Mouse (Mus musculus) limb, embryonic 14.5 days (tissue): Measurements from ENCODE around the gene Flnb. TPM values are rescaled to one million over a fixed set of nuclear protein-coding genes. Genes with fewer than 3 reads are reported as not detected.

Source experiments
- ATAC-seq: fragments of 200-750 bp; cut with Nextera tagmentation; 2 replicates; pipeline ENCODE4 v1.8.0; 2017; ENCODE audit warnings: low read depth, moderate number of reproducible peaks, moderate TSS enrichment; ENCODE audit not compliant: low FRiP score
- DNase-seq: peaks from one replicate; pipeline ENCODE4 v3.0.0-alpha.2; 2015; ENCODE audit warnings: low spot score
- H3K27ac ChIP-seq: fragments of 300-500 bp; sonication (generic); replicated peaks from 2 replicates; pipeline ENCODE4 v1.5.1; 2014; ENCODE audit warnings: low read depth, mild to moderate bottlenecking, low read length, moderate library complexity, mixed read lengths
- H3K27me3 ChIP-seq: fragments of 300-500 bp; sonication (generic); 2 replicates; pipeline ENCODE4 v1.6.1; 2014; ENCODE audit warnings: low read length, mixed read lengths; ENCODE audit not compliant: control insufficient read depth, insufficient read depth
- H3K36me3 ChIP-seq: fragments of 300-500 bp; sonication (generic); 2 replicates; pipeline ENCODE4 v1.6.1; 2014; ENCODE audit warnings: mild to moderate bottlenecking, low read length, moderate library complexity, mixed read lengths; ENCODE audit not compliant: control insufficient read depth, insufficient read depth
- H3K4me1 ChIP-seq: fragments of 300-500 bp; sonication (generic); 2 replicates; pipeline ENCODE4 v1.6.1; 2014; ENCODE audit warnings: antibody characterized with exemption, low read length, mixed read lengths; ENCODE audit not compliant: control insufficient read depth, insufficient read depth
- H3K4me2 ChIP-seq: fragments of 300-500 bp; sonication (generic); replicated peaks from 2 replicates; pipeline ENCODE4 v1.6.1; 2014; ENCODE audit warnings: low read depth, mild to moderate bottlenecking, low read length, moderate library complexity; ENCODE audit not compliant: severe bottlenecking
- H3K4me3 ChIP-seq: fragments of 300-500 bp; sonication (generic); replicated peaks from 2 replicates; pipeline ENCODE4 v1.5.1; 2014; ENCODE audit warnings: low read length
- H3K9ac ChIP-seq: fragments of 300-500 bp; sonication (generic); 2 replicates; pipeline ENCODE4 v1.6.1; 2014; ENCODE audit warnings: mild to moderate bottlenecking, low read depth, low read length, moderate library complexity; ENCODE audit not compliant: severe bottlenecking
- H3K9me3 ChIP-seq: fragments of 300-500 bp; sonication (generic); 2 replicates; pipeline ENCODE4 v1.6.1; 2016; ENCODE audit warnings: low read length; ENCODE audit not compliant: control insufficient read depth
- POLR2A ChIP-seq: fragments of 200-500 bp; IDR thresholded peaks from 2 replicates; pipeline ENCODE4 v1.8.0; 2012; ENCODE audit warnings: inconsistent platforms, mild to moderate bottlenecking, moderate library complexity, borderline replicate concordance; ENCODE audit not compliant: insufficient read depth, insufficient read length; ENCODE audit errors: extremely low read depth
- WGBS: fragments of 180-500 bp; shearing (Covaris S2); extraction: QIAGEN DNeasy Blood & Tissue Kit; methylation state at CpG from one replicate; pipeline ENCODE4 v1.1.7; 2014; 5-methylcytosine and 5-hydroxymethylcytosine counted together
- polyA plus RNA-seq, 2 experiments: library from polyadenylated mRNA; depleted of rRNA in 1 of 2; stranded (reverse) in 1 of 2; unstranded in 1 of 2; fragments of >200 nt; fragmentation: Nextera tagmentation in 1 of 2; extraction: Ambion mirVana in 1 of 2; gene quantifications; 2 replicates each; pipeline versions ENCODE4 v1.2.1 to v1.2.3; 2012 to 2014

Gene Flnb
- polyA plus RNA-seq, 2 experiments = 39.4 to 58.7 TPM

GRCm38 (mm10) chr14:7881533-7881932 lies 63.8 kb downstream of the Flnb start:
- H3K36me3 ChIP-seq = peaks cover 67% of the 10 kb centered on the region
- WGBS = 92% methylated on average over 11 of the region's 11 CpGs
- H3K4me2 ChIP-seq = no peak overlapping the region
- no peak for TF ChIP-seq POLR2A
- no peak overlapping the region for H3K9ac ChIP-seq
- H3K9me3 ChIP-seq = no peaks in the 10 kb centered on the region
- H3K4me3 ChIP-seq = no peak overlapping the region
- DNase-seq = no peak
- no peak for ATAC-seq
- no peak overlapping the region for H3K27ac ChIP-seq
- H3K27me3 ChIP-seq = no peaks in the 10 kb centered on the region
- 0 out of 2 replicates have a peak, but pooled peaks cover 3% of the 10 kb centered on the region for H3K4me1 ChIP-seq

DNA sequence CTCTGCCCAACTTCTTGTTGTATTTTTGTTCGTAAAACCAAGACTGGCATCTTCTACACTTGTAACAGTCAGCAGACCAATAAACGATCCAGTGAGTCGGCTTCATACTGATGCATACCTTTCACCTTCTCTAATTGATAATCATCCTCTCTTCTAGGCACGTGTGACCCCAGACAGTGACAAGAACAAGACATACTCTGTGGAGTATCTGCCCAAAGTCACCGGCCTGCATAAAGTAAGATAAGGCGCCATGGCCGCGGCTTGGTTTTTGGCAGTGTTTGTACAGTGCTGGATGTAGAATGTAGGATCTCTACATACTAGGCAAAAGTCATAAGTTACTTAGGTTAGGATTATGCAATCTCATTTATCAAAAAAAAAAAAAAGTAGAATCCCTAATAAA lies 64.3 kb downstream of the Flnb start:
- no peak for ATAC-seq
- Histone ChIP-seq H3K27me3 (no peaks in the 10 kb centered on the region), H3K9me3 (no peaks in the 10 kb centered on the region), H3K4me3 (no peak overlapping the region), H3K27ac (no peak overlapping the region), H3K4me1 (peaks cover 4% of the 10 kb centered on the region), H3K36me3 (peaks cover 72% of the 10 kb centered on the region), H3K9ac (no peak overlapping the region), H3K4me2 (no peak overlapping the region)
- WGBS = 88% methylated on average over 8 of the region's 8 CpGs
- TF ChIP-seq POLR2A = no peak
- no peak for DNase-seq

- no peaks in the 10 kb centered on the region for H3K9me3 ChIP-seq
- peaks cover 74% of the 10 kb centered on the region for H3K36me3 ChIP-seq
- WGBS = 92% methylated on average over 1 of the region's 1 CpGs
These were observed 66.4 kb downstream of the Flnb start for GRCm38 (mm10) chr14:7884158-7884557.

GRCm38 (mm10) chr14:7884841-7885240 lies 67.1 kb downstream of the Flnb start:
- TF ChIP-seq POLR2A = no peak
- Histone ChIP-seq H3K36me3 (peaks cover 70% of the 10 kb centered on the region), H3K27ac (no peak overlapping the region), H3K4me2 (no peak overlapping the region), H3K4me1 (peaks cover 30% of the 10 kb centered on the region), H3K4me3 (no peak overlapping the region), H3K9ac (no peak overlapping the region), H3K27me3 (no peaks in the 10 kb centered on the region), H3K9me3 (no peaks in the 10 kb centered on the region)
- ATAC-seq (no peak), DNase-seq (no peak)
- 86% methylated on average over 4 of the region's 4 CpGs for WGBS

More at GRCm38 (mm10) chr14:7884158-7884557, 66.4 kb downstream of the Flnb start:
- no peak for TF ChIP-seq POLR2A
- ATAC-seq (no peak), DNase-seq (no peak)
- peaks cover 25% of the 10 kb centered on the region for H3K4me1 ChIP-seq
- no peaks in the 10 kb centered on the region for H3K27me3 ChIP-seq
- H3K9ac ChIP-seq = no peak overlapping the region
- H3K4me3 ChIP-seq = no peak overlapping the region
- H3K4me2 ChIP-seq = no peak overlapping the region
- no peak overlapping the region for H3K27ac ChIP-seq

DNA sequence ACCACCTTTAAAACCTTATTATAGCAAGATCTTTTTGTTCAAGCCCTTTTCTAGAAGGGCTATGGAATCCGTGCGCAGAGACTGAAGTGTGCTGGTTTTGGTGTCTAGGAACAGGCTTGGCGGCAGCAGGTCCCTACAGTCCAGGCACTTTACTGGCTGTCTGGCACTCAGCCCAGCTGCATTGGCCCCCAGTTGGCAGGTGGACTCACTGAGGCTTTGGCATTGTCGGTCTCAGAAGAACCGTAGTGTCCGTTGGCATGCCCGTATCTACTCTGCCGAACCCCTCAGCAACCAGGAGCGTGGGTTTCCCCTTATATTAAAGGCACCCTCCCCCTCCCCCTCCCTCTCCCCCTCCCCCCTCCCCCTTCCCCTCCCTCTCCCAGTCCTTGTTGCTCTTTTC lies 67.8 kb downstream of the Flnb start:
- Histone ChIP-seq H3K4me3 (no peak overlapping the region), H3K4me1 (peaks cover 37% of the 10 kb centered on the region), H3K27ac (no peak overlapping the region), H3K9me3 (no peaks in the 10 kb centered on the region), H3K9ac (no peak overlapping the region), H3K27me3 (no peaks in the 10 kb centered on the region), H3K4me2 (no peak overlapping the region), H3K36me3 (peaks cover 71% of the 10 kb centered on the region)
- no peak for TF ChIP-seq POLR2A
- DNase-seq (no peak), ATAC-seq (no peak)
- WGBS = 80% methylated on average over 9 of the region's 9 CpGs

GRCm38 (mm10) chr14:7886008-7886407 lies 68.3 kb downstream of the Flnb start:
- WGBS = 81% methylated on average over 6 of the region's 6 CpGs
- H3K4me3 ChIP-seq = no peak overlapping the region
- H3K4me2 ChIP-seq = no peak overlapping the region
- H3K9me3 ChIP-seq = no peaks in the 10 kb centered on the region
- H3K27ac ChIP-seq = no peak overlapping the region
- DNase-seq = no peak
- peaks cover 76% of the 10 kb centered on the region for H3K36me3 ChIP-seq
- H3K27me3 ChIP-seq = no peaks in the 10 kb centered on the region
- no peak overlapping the region for H3K9ac ChIP-seq
- TF ChIP-seq POLR2A = no peak
- peaks cover 40% of the 10 kb centered on the region for H3K4me1 ChIP-seq
- ATAC-seq = no peak
